Mouse (Mus musculus) heart, adult 9 months (tissue): ENCODE data around the gene Hdac4.

Source experiments
- DNase-seq, 2 experiments: peaks; one replicate each; pipeline ENCODE4 v3.0.0; 2022; ENCODE audit warnings: low spot score in 2 of 2

Gene Hdac4

DNA sequence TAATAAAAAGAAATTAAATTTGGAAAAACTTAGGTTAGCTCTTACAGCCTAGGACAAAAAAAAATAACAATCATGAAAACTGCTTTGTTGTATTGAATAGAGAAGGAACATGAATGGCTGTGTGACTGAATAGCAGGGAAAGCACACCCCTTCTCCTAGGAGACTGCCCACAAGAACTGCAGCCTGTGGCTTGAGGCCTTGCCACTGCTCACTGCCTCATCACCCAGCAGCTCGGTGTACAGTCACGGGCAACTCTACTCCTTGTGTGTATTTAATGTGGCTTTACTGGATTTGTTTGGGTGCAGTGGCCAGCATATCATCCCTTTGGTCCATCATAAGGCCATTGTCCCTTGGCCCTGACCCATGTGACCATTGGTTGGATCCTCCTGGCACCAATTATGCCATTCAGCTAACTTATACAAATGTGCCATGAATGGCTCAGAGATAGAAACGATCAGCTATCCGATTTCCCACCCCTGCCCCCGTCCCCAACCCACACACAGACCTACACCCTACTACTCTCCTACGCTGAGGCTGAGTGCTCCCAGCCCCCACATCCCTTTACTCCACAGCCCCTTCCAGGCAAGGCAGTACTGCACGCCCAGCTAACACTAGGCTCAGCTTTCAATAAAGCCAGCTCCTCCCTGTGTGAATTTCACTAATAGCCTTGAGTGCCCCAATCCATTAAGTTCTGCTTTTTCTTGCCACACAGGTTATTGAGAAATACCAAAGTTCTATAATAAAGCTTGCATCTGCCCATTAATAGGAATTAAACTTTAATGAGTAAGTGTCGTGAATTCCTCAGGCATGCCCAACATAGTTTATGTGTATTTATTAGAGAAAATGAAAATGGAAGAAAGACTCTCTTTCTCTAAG lies 134.1 kb downstream of the Hdac4 start:
- DNase-seq = no peak

DNA sequence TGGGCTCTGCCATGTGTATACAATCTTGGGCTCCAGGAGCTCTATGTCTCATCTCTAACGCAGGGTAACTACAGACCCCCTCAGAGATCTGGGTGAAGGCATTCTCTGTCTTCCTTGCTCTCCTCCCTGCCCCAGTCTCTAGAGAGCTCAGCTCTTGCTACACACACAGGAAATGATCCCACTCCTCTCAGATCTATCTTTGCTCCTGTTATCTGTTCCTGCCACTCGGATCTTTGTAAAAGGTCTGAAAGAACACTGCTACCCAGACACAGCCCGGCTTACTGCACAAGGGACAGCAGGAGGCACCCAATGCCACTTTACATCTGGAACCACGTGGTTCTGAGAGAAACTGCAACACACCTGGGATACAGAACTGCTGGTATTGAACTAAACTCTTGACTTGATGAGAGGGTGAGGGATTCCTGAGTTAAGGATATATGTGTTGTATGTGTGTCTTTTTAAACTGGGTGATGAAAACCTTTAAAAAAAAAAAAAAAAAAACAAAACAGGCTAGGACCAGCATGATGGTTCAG lies 134.9 kb downstream of the Hdac4 start:
- no peak for DNase-seq

DNA sequence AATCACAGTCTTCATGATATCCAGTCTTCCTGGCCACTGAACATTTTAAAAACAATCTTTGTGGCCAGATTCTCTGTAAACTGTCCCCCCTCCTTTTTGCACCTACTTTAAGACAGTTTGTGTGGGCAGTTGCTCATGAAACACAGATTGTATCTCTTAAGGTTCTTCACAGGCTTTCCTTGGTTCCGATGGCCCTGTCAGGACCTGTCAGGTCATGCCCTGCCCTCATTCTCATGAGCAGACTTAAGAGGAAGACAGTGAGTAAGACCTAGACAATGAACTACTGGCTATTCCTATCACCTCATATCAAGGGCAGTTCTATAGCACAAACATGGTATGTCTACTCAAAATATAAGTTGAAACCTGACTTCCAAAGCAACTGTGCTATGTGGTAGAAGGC lies 135.9 kb downstream of the Hdac4 start:
- DNase-seq = no peak

DNA sequence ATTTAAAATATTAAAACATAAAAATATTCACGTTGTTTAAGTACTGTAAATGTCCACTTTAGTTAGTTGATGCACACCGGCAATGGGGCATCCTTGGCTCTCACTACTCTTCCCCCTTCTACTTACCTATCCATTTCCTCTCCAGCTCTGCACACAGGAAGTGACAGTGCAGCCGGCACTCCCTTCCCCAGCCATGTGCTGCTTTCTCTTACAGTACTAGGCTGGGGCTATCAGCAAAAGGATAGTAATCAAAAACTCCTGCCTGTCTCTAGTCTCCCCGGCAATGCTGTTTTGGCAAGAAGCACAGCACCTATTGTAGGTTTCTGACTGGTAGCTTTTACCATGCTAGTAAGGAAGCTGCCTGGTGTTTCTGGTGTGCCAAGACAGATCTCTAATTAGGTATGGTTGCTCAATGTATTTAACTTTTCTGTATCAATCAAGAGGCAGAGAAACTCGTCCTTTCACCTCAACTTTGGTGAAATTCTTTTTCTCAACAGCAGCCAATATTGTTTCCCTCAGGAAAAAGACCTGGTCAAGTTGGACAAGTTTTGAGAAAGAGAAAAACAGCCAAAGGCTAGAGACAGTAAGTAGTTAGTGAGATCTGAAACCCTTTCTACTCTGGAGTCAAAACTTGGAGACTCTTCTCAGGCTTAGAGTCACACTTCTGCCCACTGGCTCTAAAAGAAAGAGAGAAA lies 136.6 kb downstream of the Hdac4 start:
- DNase-seq = no peak

DNA sequence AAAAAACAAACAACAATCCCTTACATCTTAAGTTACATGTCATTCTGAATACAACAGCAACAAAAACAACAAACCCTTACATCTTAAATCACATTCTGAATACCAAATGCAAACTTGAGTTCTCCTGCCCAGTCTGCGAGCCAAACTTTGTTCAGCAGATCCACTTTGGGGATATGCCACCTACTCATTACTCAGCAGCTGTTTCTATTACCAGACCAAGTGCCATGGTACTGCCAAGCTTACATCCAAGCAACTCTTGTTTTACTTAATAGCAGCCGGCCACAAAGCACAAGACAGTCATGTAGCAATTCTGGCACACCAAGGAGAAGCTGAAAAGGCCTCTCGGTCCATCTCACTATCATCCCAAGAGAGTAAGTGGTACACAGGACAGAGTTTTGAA lies 138.4 kb downstream of the Hdac4 start:
- DNase-seq = no peak

DNA sequence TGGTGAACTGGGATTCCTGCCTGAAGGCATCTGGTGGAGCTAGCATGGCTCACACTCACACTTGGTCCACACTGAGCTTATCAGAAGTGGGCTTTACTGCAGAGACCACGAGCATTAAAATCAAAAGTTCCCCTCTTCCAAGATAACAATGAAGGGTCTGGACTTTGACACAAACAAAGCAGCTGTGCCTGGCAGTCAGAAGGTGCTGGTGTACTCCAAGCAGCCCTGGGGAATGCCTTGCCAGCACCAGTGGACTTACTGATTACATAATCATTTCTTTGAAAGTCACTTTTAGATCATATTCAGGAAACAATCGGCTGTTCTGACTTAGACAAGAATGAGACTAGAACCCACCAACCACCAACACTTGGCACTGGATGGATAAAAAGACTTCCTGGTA lies 140.3 kb downstream of the Hdac4 start:
- no peak for DNase-seq

DNA sequence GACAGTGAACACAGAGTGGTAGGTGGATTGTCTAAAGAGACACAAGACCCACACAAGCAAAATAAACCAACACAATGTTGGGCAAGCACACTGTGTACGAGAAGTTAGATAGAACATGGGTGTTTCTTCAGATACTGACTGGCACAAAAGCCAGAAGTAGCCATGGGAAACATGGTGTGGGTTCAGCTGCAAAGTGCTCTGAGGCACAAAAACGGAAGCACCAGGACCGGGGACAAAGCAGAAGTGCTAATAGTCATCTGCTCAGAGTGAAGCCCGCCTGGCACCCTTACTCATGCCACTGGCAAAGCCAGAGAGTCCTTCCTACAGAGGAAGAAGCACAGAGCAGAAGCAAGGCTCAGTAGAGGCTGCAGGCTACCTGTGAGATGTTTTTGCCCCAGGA lies 143.3 kb downstream of the Hdac4 start:
- peak; percentile 30 to 53 for DNase-seq

DNA sequence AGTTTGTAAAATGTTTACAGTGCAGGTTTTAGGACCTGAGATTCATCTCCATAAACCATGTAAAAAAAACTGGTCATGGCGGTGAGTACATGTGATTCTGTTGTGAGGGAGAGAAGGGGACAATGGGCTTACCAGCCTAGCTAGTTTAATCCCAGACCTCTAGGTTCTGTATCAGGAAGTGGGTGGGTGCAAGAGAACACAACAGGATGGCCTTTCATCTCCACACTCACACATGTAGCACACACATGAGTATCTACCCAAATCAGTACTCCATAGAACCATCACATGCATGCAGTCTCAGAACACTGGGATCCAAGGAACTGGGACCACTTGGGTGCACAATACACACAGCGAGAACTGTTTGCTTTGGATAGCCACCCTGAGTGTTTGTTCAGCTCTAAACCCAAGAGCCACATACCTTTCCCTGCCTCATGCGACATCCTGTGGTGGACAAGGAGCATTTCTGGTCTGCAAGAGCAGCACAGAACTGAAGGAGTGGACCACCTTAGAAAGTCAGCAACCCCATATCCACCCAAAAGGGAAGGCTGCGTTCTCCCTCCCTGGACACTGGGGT lies 143.9 kb downstream of the Hdac4 start:
- no peak for DNase-seq

DNA sequence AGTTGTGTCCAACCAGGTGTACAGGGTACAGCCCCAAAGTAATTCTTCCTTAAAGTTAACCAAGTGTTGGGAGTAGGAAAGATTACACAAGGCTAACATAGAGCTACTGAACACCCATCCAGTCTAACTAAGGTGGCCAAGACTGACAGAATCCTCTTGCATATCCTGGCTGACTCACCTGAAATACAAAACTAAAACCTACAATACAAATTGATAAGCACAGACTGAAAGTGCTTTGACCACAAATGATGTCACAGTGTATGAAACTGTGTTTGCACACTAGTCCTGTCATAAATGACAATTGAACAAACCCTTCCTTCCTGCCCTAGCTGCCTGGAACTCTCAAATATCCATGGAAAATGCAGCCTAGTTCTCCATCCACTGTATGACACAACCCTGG lies 144.5 kb downstream of the Hdac4 start:
- DNase-seq = no peak

DNA sequence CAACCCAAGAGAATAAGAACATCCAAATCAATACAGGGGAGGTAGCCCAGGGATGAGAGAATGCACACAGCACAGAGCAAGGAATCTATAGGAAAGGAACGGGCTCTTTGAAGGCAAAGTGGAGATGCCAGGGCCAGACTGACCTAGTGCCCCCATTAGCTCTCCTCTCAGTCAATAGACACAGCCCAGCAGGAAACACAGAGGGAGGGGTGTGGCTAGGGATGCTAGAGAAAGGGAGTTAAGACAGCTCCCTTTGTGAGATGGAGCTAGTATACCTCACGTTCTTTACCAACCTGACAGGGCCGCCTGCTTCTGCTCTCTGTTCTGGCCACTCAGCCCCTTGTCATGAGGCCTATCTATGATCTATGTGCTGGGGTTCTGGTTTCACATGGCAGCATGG lies 144.9 kb downstream of the Hdac4 start:
- no peak for DNase-seq

DNA sequence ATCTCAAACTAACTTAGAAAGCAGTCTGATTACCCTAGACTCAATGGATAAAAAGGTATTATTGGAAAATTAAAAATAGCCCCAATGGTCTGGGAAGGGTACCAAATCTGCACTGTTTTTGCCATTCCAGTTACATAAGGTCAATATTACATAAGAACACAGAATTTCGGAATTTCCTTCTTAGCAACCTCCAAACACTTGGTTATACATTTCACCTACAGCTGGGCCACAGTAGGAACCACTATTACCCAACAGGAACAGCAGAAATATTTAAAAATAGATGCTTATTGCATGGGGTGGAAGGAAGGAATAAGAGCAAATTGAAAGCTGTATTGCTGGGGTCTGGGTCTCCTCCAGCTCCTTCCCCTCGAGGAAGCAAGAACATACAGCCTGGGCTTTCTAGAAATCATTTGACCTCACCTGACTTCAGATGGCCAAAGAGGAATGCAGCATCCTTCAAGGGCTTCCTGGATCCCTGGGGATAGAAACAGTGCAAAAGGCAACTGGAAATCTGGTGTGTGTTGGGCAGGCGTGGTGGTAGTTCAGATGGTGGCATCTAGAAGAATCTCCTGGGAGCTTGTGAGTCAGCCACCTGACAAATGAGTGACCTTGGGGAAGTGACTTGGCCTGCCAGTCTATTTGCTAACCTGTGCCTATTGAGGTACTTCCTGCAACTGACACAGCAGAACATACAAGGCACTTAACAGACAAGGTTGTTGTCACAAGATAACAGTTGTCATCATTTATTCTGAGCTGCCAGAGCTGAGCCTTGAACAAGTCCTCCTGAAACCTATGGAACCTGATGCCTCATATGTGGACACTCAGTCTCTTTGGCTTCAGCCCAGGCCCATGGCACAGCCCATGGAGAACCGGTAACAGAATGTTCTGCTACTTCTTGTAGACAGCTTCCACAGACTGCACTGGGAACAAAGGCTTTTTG lies 146.8 kb downstream of the Hdac4 start:
- DNase-seq = no peak

DNA sequence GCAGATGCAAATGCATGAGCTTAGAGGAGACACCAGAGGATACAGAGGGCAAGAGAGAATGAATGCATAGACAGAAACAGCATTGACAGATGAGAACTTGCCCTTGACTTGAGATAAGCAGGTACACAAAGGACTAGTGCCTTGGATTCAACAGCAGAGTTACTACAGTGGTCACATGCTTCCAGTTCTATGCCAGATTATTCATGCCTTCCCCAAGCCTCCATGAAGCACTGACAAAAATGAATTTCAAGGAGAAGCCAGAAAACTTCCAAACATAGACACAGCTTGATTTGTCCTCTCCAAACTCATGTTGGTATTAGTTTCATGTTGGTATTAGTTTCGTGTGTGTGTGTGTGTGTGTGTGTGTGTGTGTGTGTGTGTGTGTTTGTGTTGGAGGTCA lies 149.8 kb downstream of the Hdac4 start:
- DNase-seq = peak in 1 of 2 experiments; percentile 32

DNA sequence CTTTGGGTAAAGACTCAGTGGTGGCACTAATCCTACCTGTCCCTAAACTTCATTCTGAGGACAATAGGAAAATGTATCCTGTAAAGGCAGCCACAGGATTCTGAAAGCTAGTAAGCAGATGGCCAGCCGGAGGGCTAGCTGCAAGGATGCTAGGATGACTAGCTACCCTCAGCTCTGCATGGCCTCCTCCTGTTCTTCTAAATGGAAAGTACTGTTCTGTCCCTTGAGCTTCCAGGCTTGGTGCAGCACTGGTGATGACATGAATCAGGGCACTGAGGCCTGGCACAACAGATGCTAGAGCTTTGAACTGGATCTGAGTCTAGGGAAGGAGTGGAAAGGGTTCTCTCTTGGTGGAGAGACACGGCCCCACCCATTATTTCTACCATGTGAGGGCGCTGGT lies 150.6 kb downstream of the Hdac4 start:
- DNase-seq = no peak

DNA sequence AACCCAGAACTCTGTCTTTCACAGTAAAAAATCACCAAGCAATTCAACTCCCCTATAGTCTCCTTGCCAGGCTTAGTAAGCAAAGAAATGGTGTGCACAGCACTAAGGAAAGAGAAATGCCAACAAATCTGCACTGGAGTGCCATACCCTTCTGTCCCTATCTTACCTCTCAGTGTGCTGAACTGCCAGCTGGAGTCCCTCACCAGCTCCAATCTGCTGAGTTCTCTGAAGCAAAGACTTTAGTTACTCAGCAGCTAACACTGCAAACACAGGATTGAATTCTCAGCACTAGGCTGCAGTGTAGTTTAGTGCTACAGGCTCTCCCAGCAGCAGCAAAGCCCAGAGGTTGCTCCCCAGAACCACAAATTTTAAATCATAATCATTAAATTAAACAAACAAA lies 151.5 kb downstream of the Hdac4 start:
- DNase-seq = no peak

DNA sequence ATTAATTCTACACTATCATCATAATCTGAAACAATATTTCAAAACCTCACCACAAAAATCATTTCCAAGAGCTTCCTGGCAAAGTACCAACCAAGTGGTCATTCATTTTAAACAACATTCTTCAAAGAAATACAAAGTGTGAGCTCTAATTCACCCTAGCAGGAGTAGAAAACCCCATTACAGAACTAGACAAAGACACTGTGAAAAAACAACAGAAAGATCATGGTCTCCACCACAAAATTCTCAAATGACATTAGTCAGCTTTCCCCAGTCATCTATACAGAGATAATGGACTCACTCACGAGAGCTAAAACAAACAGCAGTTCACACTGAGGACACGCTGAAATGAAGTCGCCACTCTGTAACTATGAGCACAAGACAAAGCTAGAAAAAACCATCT lies 153.4 kb downstream of the Hdac4 start:
- DNase-seq = no peak

DNA sequence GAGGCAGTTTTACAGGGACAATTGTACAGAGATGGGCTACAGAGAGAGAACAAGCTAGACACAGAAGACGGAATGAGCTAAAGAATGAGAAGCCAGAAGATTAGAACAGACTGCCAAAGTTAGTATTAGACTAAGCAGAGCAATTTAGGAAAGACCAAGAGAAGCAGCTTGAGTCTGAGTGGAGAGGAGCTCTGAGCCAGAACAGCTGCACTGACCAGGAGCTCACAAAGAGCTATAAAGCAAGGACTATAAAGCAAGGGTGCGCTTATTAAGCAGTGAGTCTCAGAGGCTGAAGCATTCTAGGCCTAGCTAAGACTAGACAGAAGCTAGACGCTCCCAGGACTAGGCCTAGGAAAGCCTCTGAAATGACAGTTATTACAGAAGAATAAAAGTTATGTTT lies 154.2 kb downstream of the Hdac4 start:
- DNase-seq = no peak

DNA sequence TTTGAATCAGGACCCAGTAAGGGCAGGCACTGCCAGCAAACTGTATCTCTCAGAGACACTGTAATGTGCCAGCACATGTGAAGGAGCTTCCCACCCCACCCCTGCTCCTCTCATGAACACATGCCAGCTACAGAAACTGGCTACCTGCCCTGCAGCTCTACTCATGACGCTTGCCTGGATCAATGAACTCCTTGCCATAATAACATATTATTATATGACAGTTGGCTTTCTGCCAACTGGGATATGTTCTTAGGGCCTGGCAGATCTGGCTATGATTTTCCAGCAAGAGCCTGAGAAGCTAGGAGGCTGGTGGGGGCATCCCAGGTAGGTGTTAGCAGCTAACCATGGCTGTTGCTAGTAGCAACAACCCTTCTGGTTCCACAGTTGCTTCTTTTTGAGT lies 156.8 kb downstream of the Hdac4 start:
- no peak for DNase-seq

DNA sequence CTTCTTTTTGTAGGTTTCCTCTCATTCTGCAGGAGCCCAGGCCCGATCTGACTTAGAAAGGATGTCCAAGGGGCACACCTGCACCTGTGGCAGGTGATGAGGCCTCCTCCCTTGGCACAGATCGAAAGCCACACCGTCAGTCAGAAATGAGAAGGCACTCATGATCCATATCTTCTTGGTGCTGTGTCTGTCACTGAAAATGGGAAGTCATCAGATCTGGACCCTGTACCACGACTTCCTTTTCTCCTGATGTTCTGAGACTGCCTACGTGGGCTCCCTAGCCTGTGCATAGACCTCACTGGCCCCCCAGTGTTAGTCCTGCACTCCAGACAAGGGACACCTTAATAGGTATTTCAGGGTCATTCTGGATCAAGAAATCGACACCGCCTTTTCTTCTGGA lies 158.5 kb downstream of the Hdac4 start:
- DNase-seq = no peak

DNA sequence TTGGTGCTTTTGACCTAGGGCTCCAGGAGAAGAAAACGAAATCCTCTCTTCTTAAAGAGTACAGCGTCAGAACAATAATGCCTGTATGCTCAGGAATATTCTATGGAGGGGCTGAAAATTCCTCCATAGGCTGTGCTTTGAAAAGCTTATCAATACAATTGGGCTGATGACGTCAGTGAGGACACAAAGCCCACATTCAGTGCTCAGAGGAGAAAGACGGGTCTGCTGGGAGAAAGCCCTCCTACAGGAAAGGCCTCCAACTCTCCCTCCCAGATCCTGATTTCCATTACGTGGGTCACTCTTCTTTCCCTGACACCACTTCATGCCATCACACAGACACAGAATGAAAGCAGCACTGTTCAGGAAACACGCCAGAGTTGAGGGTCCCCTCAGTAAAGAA lies 159.7 kb downstream of the Hdac4 start:
- no peak for DNase-seq

DNA sequence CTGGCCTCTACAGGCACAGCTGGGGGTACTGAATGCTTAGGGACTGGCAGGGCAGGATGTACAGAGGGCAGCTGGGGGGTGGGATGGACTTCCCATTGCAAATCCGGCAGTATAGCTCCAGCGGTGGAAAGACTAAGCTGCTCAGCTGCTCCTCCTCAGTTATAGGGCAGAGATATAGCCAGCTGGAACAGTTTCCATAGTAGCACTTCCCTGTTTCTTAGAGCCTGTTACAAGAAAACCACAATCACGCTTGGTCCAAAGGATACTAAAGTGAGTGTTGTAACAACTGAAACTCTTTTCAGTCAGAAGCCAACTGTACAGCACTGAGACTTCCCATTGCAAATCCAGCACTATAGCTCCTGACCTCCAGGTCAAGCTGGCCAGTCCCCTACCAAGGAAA lies 161.3 kb downstream of the Hdac4 start:
- DNase-seq = no peak

DNA sequence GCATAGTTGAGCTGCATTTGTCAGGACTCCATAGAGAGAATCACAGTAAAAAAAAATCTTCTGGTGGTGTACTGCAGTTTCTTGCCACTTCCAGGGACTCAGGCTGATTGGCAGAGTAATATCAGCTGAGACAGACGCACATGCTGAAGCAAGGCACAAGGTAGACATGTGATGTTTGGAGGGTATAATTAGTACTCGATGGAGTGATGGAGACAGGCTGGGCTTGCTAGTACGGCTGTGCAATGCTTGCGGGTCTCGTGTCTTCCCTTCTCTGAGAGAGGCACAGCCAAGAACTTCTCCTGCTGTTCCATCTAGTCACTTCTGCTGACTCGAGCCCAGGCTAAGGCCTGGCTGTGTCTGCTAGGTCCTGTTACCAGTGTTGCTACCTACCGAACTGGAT lies 162.0 kb downstream of the Hdac4 start:
- DNase-seq = no peak

DNA sequence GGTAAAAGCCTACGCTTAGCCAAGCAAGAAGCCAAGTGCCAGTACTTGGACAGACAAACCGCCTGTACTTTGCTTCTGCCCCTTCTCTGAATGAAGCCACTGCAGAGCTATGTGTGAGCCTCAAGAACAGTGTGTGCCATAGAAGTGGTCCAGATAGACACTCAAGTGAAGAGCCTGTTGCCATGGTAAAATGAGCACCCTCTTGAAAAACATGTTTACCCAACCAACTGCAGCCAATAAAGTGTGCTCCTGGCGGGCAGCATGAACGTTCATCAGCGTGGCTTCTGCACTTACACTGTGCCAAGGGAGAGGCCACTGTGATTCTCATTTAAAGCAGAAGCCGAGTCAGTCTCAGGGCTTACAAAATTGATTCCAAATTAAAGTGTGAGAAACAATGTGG lies 165.0 kb downstream of the Hdac4 start:
- DNase-seq = peak; percentile 26 to 49
